Mouse (Mus musculus): ENCODE results near the gene Asphd1.

DNA sequence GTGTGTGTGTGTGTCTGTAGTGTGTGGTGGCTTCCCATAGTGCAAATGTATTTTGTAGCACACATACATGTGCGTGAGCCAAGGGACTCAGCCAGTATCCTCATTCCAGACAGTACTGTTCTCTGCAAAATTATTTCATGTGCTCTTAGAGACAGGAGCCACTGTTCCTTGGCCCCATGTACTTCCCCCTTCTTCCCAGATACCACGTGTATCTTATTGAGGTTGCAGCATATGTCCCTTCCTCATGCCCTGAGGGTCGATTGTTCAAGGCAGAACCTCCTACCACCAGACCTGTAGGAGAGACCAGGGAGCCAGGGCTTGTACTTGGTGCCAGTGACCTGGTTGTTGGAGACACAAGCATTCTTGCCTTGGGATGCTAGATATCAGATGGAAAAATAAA, 5.7 kb upstream of the Asphd1 start:
- TF ChIP-seq POLR2A (IDR thresholded peaks at IDR 0.05; ENCODE audit: low read depth, low read length), result no peak
- TF ChIP-seq CTCF (conservative IDR thresholded peaks at IDR 0.05; ENCODE audit: insufficient read depth, insufficient read length, low read depth, low read length), result no peak
